Mouse (Mus musculus) liver, embryonic 13.5 days (tissue): ENCODE data around the gene Spata33. TPM values are rescaled to one million over a fixed set of nuclear protein-coding genes. Genes with fewer than 3 reads are reported as not detected.
"Not testable (repeated sequence)": the region's sequence is repeated elsewhere in the genome, so short reads cannot be mapped to it uniquely, and the experiment has no call there.

Experiments used
- ATAC-seq: fragments of 200-750 bp; cut with Nextera tagmentation; 2 replicates; pipeline ENCODE4 v1.8.0; 2017; ENCODE audit warnings: low read depth, mild to moderate bottlenecking, moderate number of reproducible peaks, moderate library complexity
- DNase-seq: peaks from one replicate; pipeline ENCODE4 v3.0.0; 2022
- H3K27ac ChIP-seq: fragments of 300-500 bp; sonication (generic); 2 replicates; pipeline ENCODE4 v1.5.1; 2015; ENCODE audit warnings: moderate library complexity, mild to moderate bottlenecking, inconsistent platforms
- H3K27me3 ChIP-seq: fragments of 300-500 bp; sonication (generic); 2 replicates; pipeline ENCODE4 v1.6.1; 2015; ENCODE audit warnings: mild to moderate bottlenecking, inconsistent platforms
- H3K36me3 ChIP-seq: fragments of 300-500 bp; sonication (generic); 2 replicates; pipeline ENCODE4 v1.6.1; 2015; ENCODE audit warnings: mild to moderate bottlenecking, inconsistent platforms
- H3K4me1 ChIP-seq: fragments of 300-500 bp; sonication (generic); replicated peaks from 2 replicates; pipeline ENCODE4 v1.6.1; 2015; ENCODE audit warnings: inconsistent platforms
- H3K4me2 ChIP-seq: fragments of 300-500 bp; sonication (generic); 2 replicates; pipeline ENCODE4 v1.6.1; 2015; ENCODE audit warnings: inconsistent platforms, mild to moderate bottlenecking, moderate library complexity
- H3K4me3 ChIP-seq: fragments of 300-500 bp; sonication (generic); replicated peaks from 2 replicates; pipeline ENCODE4 v1.5.1; 2015; ENCODE audit warnings: mild to moderate bottlenecking, inconsistent platforms
- H3K9ac ChIP-seq: fragments of 300-500 bp; sonication (generic); 2 replicates; pipeline ENCODE4 v1.6.1; 2015; ENCODE audit warnings: mild to moderate bottlenecking, inconsistent platforms
- H3K9me3 ChIP-seq: fragments of 300-500 bp; sonication (generic); replicated peaks from 2 replicates; pipeline ENCODE4 v1.6.1; 2016; ENCODE audit warnings: inconsistent platforms
- WGBS: fragments of 180-500 bp; shearing (Covaris S2); methylation state at CpG from one replicate; pipeline ENCODE4 v1.1.7; 2015; ENCODE audit not compliant: insufficient replicate concordance; 5-methylcytosine and 5-hydroxymethylcytosine counted together
- polyA plus RNA-seq: library from polyadenylated mRNA; unstranded; fragments of >200 nt; fragmentation: Nextera tagmentation; extraction: Ambion mirVana; gene quantifications from 2 replicates; pipeline ENCODE4 v1.2.1, GENCODE M21; 2015

The Spata33 gene
- 0.37 and 0.43 TPM in 2 replicates for polyA plus RNA-seq

DNA sequence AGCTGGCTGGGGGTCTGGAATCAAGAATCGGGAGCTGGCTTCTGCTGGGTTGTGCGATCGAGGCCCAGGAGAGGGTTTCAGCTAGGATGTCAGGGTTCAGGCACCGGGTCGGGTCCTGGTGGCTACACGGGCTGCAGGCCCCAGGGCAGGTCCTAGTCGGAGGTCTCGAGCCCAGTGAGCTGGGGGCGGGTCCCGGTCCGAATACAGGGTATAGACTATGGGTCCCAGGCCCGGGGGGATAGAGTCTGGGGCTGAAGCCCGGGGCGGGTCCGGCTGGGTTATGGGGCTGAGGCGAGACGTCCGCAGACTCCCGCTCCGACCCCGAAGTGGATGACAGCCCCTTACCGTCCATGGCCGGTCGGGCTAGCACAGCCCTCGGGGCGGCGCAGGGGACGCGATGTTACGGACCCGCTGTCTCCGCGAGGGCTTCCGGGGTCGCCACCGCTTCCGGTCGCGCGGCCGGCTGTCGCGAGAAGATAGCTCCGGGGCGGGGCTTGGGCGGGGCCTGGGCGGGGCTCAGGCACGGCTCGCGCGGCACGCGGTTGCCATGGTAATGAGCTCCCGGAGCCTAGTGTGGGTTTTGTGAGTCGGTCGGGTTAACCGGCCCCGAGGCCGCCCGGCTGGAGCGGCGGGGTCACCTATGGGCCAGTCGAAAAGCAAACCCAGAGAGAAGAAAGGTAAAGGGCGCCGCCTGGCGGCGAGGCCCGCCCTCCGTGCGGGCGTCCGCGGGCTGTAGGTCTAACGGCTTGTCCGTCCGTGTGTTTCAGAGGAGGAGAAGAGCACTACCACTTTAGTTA, at the start of gene Spata33, which contains the start of gene Chmp1a:
TSS of gene Spata33 (plus strand) at position 512 of the 797 bp plus-strand sequence.
TSS of gene Chmp1a (minus strand) at position 443 of the 797 bp plus-strand sequence.
- Histone ChIP-seq H3K4me1 (peaks cover 22% of the 10 kb centered on the region), H3K36me3 (peaks cover 32% of the 10 kb centered on the region), H3K4me3 (peak within 1 kb of the TSS; percentile 99), H3K9ac (peak within 1 kb of the TSS; percentile 98), H3K9me3 (no peaks in the 10 kb centered on the region), H3K4me2 (peak within 1 kb of the TSS; percentile 96), H3K27me3 (peaks cover 3% of the 10 kb centered on the region; the same call in 1 of the 2 replicates), H3K27ac (peak within 1 kb of the TSS; percentile 87)
- WGBS: 1% methylated on average over 76 of the region's 76 CpGs
- DNase-seq: peak; percentile 84
- ATAC-seq: peak; percentile 89

DNA sequence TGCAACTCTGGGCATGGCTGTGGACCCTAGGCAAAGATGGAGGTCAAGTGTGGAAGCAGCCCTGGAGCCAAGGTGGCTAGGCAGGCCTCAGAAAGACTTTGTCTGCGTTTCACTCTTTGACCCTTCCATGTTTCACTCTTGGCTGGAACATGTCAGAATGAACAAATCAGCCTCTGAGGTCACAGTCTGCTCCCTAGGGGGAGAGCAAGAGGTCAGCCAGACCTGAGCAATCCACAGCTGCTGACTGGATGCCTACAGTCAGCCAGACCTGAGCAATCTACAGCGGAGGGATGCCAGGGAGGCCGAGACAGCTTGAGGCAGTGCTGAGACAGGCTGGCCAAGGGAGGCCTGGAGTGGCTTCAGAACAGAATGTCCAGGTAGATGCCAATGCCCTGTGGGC, 31.2 kb upstream of the Spata33 start:
- H3K27ac ChIP-seq: 0 out of 2 replicates have a peak overlapping the region, but pooled peaks have one; percentile 1
- peaks cover 10% of the 10 kb centered on the region; the same call in 1 of the 2 replicates for H3K27me3 ChIP-seq
- 70% methylated on average over 3 of the region's 3 CpGs for WGBS
- H3K9ac ChIP-seq: no peak overlapping the region
- H3K4me1 ChIP-seq: peaks cover 3% of the 10 kb centered on the region; the same call in 1 of the 2 replicates
- H3K36me3 ChIP-seq: no peaks in the 10 kb centered on the region
- ATAC-seq: peak; percentile 50
- no peak for DNase-seq
- no peak overlapping the region for H3K4me3 ChIP-seq
- no peak overlapping the region for H3K4me2 ChIP-seq
- H3K9me3 ChIP-seq: peaks cover 11% of the 10 kb centered on the region; the same call in 1 of the 2 replicates

DNA sequence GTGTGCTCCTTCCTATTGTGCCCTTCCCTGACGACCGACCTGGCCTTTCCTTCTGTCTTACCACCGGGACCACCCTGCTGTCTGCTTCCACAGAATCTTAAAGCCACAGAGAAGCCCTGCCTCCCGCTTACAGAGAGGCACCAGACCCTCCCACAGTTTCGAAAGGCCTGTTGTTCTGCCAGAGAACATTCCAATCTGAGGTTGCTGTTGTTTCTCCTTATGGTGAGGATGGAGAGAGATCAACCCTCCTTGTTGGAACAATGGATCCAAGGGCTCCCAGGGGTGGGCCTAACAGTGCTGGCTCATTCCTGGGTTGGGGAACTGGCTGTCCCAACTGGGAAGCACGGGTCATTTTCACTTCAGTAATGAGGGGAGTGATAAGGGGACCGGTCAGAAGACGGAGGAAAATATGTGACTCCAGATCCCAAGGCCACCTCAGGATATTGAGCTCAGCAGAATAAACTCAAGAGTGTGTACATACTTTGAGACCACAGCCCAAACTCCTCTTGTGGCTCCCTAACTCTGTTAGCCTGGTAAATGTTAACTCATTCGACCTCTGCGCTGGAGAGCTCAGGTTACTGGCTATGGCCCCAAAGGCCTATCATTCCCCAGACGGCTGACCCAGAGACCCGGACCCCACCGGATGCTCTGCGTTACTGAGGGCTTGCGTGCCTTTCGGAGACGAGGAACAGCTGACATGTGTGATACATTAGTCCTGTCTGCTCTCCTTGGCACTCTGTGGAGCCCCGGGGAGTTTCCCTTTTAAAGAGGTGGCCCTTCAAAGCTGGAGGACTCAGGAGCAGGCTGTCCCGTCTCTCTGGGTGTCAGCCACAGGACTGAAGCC, 26.8 kb upstream of the Spata33 start, which contains the start of gene Dpep1:
TSS of gene Dpep1 (plus strand) at position 677 of the 844 bp plus-strand sequence.
- Histone ChIP-seq H3K27ac (no peak within 1 kb of the TSS), H3K4me3 (no peak within 1 kb of the TSS), H3K27me3 (peaks cover 16% of the 10 kb centered on the region; the same call in 1 of the 2 replicates), H3K4me2 (no peak within 1 kb of the TSS), H3K4me1 (peaks cover 28% of the 10 kb centered on the region), H3K9me3 (no peaks in the 10 kb centered on the region), H3K9ac (no peak within 1 kb of the TSS), H3K36me3 (no peaks in the 10 kb centered on the region)
- WGBS: 55% methylated on average over 19 of the region's 19 CpGs
- no peak for DNase-seq
- no peak for ATAC-seq

DNA sequence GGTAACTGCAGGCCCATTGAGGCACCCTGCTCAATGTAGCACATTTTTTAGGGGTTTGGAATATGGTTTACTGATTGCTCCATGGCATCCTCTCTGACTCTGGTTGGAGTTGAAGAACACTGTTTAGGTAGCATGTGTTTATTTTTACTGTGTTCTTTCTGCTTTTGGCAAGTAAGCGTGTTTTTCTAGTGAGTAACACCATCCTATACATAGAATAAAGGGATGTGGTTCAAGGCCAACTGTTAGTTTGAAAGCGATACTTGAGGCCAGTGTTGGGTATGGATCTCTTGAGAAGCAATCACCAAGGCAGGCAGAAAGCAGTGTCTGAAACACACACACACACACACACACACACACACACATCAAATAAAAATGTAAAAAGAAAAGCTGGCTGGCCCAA, 24.6 kb upstream of the Spata33 start:
- Histone ChIP-seq H3K4me2 (no peak overlapping the region), H3K4me3 (no peak overlapping the region), H3K27ac (no peak overlapping the region), H3K9ac (no peak overlapping the region), H3K4me1 (peaks cover 31% of the 10 kb centered on the region), H3K27me3 (peaks cover 16% of the 10 kb centered on the region; the same call in 1 of the 2 replicates), H3K36me3 (no peaks in the 10 kb centered on the region), H3K9me3 (no peaks in the 10 kb centered on the region)
- 70% methylated on average over 2 of the region's 2 CpGs for WGBS
- ATAC-seq: no peak
- no peak for DNase-seq

DNA sequence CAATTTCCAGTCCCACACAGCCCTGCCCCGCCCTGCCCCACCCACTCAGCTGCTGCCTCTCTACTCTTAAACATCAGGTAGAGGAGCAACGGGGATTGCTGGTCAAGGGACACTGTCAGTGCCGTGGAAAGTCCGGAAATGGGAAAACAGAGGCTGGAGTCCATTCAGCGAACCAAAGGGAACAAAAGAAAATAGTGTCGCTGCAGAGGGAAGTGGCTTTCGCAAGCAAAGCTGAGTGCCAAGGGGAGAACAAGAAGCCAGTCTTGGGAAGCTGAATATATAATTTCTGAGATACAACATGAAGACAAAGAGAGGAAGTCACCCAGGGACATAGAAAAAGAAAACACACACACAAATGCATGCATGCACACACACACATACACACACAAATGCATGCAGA, 23.8 kb upstream of the Spata33 start:
- ATAC-seq (no peak), DNase-seq (no peak)
- H3K36me3 ChIP-seq: no peaks in the 10 kb centered on the region
- peaks cover 31% of the 10 kb centered on the region for H3K4me1 ChIP-seq
- peaks cover 9% of the 10 kb centered on the region; the same call in 1 of the 2 replicates for H3K27me3 ChIP-seq
- no peak overlapping the region for H3K4me3 ChIP-seq
- H3K27ac ChIP-seq: no peak overlapping the region
- H3K9me3 ChIP-seq: no peaks in the 10 kb centered on the region
- H3K4me2 ChIP-seq: no peak overlapping the region
- 51% methylated on average over 7 of the region's 7 CpGs for WGBS
- no peak overlapping the region for H3K9ac ChIP-seq

DNA sequence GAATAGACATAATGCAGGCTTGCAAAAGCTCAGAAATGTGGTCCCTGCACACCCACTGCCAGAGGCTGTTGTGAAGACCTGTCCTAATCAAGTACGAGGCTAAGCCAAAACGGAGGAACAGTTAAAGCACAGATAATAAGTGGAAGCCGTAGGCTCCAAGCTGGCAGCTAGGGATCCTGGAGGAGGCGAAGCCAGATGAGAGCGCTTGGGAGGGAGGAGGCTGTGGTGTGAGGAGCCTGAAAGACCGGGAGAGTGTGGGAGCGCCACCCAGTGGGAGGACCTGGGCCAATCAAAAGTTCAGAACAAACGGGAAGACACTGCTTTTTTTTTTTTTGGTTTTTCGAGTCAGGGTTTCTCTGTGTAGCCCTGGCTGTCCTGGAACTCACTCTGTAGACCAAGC, 22.0 kb upstream of the Spata33 start:
- peak; percentile 62 for DNase-seq
- Histone ChIP-seq H3K36me3 (no peaks in the 10 kb centered on the region), H3K9ac (no peak overlapping the region), H3K27me3 (peaks cover 16% of the 10 kb centered on the region), H3K4me2 (0 out of 2 replicates have a peak overlapping the region, but pooled peaks have one; percentile 4), H3K27ac (no peak overlapping the region), H3K4me3 (no peak overlapping the region), H3K4me1 (peaks cover 30% of the 10 kb centered on the region), H3K9me3 (no peaks in the 10 kb centered on the region)
- 2% methylated on average over 9 of the region's 9 CpGs for WGBS
- ATAC-seq: peak; percentile 49; the same call in 1 of the 2 replicates

DNA sequence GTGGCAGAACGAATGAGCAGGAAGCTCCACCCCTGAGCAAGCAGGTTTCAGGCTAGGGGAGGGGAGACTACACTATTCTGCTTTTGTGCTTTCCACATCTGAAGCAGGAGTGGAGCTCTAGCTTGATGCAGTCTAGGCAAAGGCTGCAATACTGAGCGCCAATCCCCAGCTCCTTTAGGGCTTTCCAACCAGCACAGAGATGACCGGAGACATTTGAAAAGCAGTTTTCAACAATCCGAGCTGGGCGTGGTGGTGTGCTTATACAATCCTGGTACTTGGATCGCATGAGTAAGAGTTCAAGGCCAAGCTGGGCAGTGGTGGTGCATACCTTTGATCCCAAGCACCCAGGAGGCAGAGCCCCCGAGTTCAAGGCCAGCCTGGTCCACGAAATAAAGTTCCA, 20.7 kb upstream of the Spata33 start:
- Histone ChIP-seq H3K27ac (no peak overlapping the region), H3K27me3 (peaks cover 14% of the 10 kb centered on the region), H3K4me2 (no peak overlapping the region), H3K4me3 (no peak overlapping the region), H3K36me3 (no peaks in the 10 kb centered on the region), H3K9me3 (no peaks in the 10 kb centered on the region), H3K4me1 (peaks cover 37% of the 10 kb centered on the region), H3K9ac (no peak overlapping the region)
- WGBS: 50% methylated on average over 8 of the region's 8 CpGs
- no peak for ATAC-seq
- no peak for DNase-seq

DNA sequence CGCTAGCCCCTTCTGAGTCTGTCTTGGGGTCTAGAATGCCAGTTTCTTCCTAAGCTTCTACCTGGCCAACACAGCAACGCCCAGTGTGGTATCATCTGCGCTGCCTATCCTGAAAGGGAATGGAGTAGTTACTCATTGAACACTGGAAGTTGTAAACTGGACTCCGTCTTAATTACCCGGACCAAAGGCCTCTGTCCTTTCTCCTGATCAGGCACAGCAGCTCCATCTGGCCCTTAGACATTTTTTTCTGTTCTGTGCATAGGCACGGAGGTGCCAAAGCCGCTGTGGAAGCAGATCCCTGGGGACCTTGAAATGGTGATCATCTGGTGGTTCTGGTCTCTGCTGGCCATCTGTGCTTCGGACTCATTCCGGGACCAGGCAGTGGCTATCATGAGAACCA, 18.9 kb upstream of the Spata33 start:
- H3K9me3 ChIP-seq: no peaks in the 10 kb centered on the region
- no peak for DNase-seq
- no peak overlapping the region for H3K4me3 ChIP-seq
- 77% methylated on average over 9 of the region's 9 CpGs for WGBS
- H3K27ac ChIP-seq: no peak overlapping the region
- peaks cover 42% of the 10 kb centered on the region for H3K4me1 ChIP-seq
- ATAC-seq: no peak
- H3K9ac ChIP-seq: no peak overlapping the region
- H3K27me3 ChIP-seq: peaks cover 10% of the 10 kb centered on the region
- H3K36me3 ChIP-seq: no peaks in the 10 kb centered on the region
- no peak overlapping the region for H3K4me2 ChIP-seq

DNA sequence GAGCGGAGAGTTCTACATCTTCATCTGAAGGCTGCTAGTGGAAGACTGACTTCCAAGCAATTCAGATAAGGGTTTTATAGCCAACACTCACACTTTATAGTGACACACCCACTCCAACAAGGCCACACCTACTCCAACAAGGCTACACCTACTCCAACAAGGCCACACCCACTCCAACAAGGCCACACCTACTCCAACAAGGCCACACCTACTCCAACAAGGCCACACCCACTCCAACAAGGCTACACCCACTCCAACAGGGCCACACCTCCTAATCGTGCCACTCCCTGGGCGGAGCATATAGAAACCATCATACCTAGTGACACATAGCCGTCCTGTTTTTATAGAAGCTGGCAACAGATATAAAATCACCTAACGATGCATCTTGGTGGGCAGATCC, 15.6 kb upstream of the Spata33 start:
- peak; percentile 75 for ATAC-seq
- H3K4me3 ChIP-seq, H3K9ac ChIP-seq, H3K36me3 ChIP-seq, H3K9me3 ChIP-seq, H3K4me2 ChIP-seq: not testable (repeated sequence)
- peak; percentile 77 for DNase-seq
- Histone ChIP-seq H3K27me3 (peaks cover 16% of the 10 kb centered on the region), H3K4me1 (peaks cover 20% of the 10 kb centered on the region), H3K27ac (peak overlapping the region; percentile 36; the same call in 1 of the 2 replicates)
- WGBS: 48% methylated on average over 5 of the region's 5 CpGs

DNA sequence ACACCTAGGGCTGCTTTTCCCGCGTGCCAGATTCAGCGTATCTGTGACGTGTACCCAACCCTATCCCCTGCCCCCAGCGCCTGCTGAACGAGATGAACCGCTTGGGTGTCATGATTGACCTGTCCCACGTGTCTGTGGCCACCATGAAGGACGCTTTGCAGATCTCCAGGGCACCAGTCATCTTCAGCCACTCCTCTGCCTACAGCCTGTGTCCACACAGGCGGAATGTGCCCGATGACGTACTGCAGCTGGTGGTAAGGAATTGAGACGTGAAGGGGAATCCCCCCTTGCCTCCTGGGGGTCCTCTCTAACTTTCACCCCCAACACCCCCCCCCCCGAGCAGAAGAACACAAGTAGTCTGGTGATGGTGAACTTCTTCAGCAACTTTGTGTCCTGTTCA, 12.8 kb upstream of the Spata33 start:
- peaks cover 20% of the 10 kb centered on the region for H3K4me1 ChIP-seq
- H3K27ac ChIP-seq: no peak overlapping the region
- H3K27me3 ChIP-seq: peaks cover 7% of the 10 kb centered on the region
- 58% methylated on average over 14 of the region's 14 CpGs for WGBS
- DNase-seq (no peak), ATAC-seq (no peak)
- H3K9ac ChIP-seq: no peak overlapping the region
- peaks cover 10% of the 10 kb centered on the region for H3K36me3 ChIP-seq
- H3K4me3 ChIP-seq: no peak overlapping the region
- H3K9me3 ChIP-seq: no peaks in the 10 kb centered on the region
- H3K4me2 ChIP-seq: no peak overlapping the region

DNA sequence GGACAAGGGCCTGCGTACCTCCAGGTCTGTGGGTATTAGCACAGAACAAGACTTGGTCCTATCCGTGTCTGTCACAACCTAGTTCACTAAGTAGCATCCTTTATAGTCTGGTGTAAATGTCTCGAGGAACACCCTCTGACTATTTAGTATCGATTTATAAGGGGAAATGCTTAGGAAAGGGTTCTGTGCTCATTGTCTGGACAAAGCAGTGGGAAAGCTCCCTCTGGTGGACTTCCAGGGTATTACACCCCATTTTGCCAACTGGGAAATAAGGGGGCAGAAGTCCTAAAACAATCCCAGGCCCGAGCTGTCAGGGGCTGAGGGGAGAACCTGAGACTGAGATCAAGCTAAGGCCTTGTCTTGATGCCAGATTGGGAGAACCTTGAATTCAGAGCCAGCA, 10.3 kb upstream of the Spata33 start:
- H3K27me3 ChIP-seq: peaks cover 5% of the 10 kb centered on the region
- H3K4me1 ChIP-seq: peaks cover 7% of the 10 kb centered on the region
- H3K9me3 ChIP-seq: no peaks in the 10 kb centered on the region
- H3K27ac ChIP-seq: no peak overlapping the region
- WGBS: 22% methylated on average over 5 of the region's 5 CpGs
- H3K4me3 ChIP-seq: no peak overlapping the region
- DNase-seq (peak; percentile 54), ATAC-seq (no peak)
- no peak overlapping the region for H3K4me2 ChIP-seq
- H3K9ac ChIP-seq: no peak overlapping the region
- H3K36me3 ChIP-seq: peaks cover 31% of the 10 kb centered on the region
